Mouse (Mus musculus): ENCODE measurements around the gene Rsrc1.

The Rsrc1 gene

DNA sequence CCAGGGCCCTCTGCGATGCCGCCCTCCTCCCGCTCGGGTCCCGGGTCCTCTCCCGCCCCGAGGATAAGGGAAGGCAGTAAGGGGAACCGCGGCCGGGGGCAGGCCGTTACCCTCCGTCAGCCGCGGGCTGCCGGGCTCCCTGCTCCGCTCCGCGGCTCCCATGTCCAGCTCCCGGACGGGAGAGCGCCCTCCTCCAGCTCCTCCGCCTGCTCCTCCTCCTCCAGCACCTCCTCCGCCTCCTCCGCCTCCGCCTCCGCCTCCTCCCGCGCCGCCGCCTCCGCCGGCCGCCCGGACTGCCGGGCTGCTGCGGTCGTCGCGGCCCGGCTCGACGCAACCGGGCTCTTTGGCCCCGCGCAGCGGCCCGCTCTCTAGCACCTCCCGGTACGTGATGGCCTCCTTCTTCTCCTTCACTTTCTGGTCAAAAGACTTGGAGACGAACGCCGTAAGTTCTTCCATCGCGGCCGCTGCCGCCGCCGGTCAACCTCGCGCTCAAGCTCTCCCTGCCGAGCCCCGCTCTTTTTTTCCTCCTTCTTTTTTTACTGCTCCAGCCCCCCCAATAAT lies at the start of gene Rsrc1:
TSS of gene Rsrc1 (plus strand) at position 290 of the 561 bp plus-strand sequence.
- in situ Hi-C loops (cut with MboI; ENCODE audit: low pct_unique_long_range_greater_than_20kb in 1 of 2, low sequenced_read_pairs in 2 of 2, unreplicated experiment in 1 of 2), result no loop called here

DNA sequence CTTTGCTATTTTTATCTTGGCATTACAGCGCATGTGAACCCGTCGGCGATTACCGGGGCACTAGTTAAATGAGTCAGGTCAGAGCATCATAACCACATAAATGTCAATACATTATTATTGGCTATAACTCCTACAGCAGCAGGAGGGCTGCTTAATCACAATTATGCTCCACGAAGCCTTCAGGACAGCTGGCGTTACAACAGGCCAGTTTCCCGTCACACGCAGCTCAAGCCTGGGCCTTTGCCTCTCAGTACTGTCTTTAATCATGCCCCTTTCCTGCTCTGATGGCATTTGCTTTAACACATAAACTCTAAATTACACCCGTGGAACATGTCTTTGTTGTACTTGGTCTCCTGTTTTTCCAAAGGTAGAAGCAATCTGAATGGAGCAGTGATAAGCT lies 41.5 kb upstream of the Rsrc1 start:
- in situ Hi-C loops (cut with MboI; ENCODE audit: low pct_unique_long_range_greater_than_20kb in 1 of 2, low sequenced_read_pairs in 2 of 2, unreplicated experiment in 1 of 2), result no loop called here

DNA sequence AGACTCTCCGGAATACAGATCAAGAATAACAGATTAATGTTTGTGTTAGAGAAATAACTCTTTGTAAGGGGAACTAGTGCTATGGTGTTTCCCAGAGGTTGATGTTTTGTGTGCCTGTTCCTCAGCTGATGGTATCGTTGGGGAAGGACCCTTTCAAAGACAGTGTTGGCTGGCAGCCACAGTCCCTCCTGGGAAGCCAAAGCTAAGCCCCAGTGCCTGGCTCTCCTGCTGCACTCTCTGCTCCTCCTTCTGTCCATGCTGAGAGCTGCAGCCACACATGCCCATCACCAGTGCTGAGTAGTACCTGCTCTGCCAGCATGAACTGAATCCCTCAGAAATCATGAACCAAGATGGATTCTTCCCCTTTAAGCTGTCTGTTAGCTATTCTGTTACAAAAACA lies 26.1 kb upstream of the Rsrc1 start:
- in situ Hi-C loops (cut with MboI; ENCODE audit: low pct_unique_long_range_greater_than_20kb in 1 of 2, low sequenced_read_pairs in 2 of 2, unreplicated experiment in 1 of 2), result no loop called here

DNA sequence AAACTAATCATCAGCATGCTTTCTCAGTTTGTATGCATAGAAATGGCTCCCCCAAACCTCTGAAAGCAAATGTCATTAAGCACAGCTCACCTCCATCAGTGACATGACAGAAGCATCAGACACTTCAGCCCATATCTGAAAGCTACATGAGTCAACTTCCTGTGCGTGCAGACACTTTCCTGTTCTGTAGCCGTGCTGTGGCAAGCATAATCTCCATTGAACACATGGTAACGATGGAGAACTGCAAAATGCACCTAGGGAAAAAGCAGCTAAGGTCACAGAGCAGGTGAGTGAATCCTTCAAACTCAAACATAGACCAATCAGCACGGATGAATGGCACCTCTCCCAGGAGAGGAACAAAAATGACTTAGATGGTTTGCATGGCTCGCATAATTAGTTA lies 21.2 kb upstream of the Rsrc1 start:
- in situ Hi-C loops (cut with MboI; ENCODE audit: low pct_unique_long_range_greater_than_20kb in 1 of 2, low sequenced_read_pairs in 2 of 2, unreplicated experiment in 1 of 2), result no loop called here

DNA sequence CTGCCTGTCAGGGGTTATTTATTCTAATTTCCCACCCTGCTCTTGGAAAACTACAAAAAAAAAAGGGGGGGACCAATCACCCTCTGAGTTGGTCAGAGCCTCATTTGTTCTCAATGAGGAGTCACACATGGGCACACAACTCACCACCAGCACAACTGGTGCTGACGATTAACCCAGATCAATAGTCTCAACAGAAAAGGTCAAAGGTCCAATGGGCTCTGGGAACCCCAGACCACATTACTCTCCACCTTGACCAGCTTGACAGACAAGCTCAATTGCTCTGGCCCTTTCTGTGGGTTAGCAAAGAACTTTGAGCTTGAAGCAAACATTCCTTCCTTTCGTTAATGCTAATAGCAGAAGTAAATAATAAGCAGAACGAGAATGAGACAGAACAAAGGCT lies 16.3 kb upstream of the Rsrc1 start:
- in situ Hi-C loops (cut with MboI; ENCODE audit: low pct_unique_long_range_greater_than_20kb in 1 of 2, low sequenced_read_pairs in 2 of 2, unreplicated experiment in 1 of 2), result no loop called here

DNA sequence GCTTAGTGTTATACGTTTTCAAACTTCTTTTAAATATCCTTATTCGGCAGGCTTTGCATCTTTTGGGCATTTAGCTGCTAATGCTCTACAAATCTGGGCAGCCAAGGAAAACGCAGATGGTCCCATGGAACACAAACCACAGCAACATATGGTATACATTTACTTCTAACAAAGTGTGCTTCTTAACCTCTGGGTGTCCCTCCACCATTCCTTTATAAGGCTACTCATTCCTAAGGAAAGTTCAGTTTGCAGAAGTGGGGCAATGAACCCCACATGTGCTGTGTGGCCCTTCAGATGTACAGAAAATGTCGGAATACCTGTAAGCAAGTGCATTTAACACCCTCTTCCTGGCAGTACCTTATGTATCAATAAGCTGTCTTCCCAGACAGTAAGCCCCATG lies 13.7 kb upstream of the Rsrc1 start:
- in situ Hi-C loops (cut with MboI; ENCODE audit: low pct_unique_long_range_greater_than_20kb in 1 of 2, low sequenced_read_pairs in 2 of 2, unreplicated experiment in 1 of 2), result no loop called here

DNA sequence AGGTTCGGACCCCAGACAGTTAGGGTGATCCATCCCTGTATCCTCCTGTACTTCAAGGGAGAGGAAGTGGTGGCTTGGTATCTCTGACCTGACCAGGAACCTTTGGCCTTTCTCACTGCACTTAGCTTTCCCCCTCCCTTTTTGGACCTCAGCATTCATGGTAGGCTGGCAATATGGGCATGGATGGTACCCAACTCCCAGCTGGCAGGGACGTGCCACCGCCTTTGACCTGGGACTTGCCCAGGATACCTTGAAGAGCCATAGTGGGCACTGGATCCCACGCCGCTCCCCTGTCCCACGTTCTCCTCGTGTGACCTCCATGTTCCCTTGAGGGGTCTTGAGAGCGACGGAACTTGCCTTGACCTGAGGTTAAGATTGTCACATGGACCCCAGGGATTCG lies 10.9 kb upstream of the Rsrc1 start:
- in situ Hi-C loops (cut with MboI; ENCODE audit: low pct_unique_long_range_greater_than_20kb in 1 of 2, low sequenced_read_pairs in 2 of 2, unreplicated experiment in 1 of 2), result no loop called here

DNA sequence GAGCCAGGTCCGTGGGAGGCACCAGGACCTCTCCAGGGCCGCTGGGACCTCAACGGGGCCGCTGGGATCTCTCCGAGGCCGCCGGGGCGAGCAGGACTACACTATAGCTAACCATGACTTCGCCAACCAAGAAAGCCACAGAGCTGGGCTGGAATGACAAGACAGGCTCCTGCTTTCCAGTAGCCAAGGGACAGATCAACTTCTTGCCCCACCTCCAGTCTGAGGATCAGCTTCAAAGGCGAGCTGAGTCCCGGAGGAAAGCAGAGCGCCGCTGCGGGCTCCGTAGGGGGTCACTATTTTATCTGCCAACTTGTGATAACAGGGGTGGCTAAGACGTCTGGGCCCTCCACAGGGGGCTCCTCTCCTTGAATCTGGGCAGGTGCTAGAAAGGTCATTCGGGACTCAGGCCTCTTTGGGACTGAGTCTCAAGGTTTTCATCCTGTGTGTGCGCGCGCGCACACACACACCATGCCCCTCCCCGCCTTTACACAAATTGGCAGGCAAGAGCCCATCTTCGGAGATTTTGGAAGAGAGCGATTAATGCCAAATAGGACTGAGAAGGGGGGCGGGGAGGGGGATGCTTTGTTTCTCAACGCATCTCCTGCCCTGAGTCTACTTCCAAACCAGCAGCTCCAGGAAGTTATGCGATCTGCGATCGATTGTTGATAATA lies 10.4 kb upstream of the Rsrc1 start:
- in situ Hi-C loops (cut with MboI; ENCODE audit: low pct_unique_long_range_greater_than_20kb in 1 of 2, low sequenced_read_pairs in 2 of 2, unreplicated experiment in 1 of 2), result no loop called here

DNA sequence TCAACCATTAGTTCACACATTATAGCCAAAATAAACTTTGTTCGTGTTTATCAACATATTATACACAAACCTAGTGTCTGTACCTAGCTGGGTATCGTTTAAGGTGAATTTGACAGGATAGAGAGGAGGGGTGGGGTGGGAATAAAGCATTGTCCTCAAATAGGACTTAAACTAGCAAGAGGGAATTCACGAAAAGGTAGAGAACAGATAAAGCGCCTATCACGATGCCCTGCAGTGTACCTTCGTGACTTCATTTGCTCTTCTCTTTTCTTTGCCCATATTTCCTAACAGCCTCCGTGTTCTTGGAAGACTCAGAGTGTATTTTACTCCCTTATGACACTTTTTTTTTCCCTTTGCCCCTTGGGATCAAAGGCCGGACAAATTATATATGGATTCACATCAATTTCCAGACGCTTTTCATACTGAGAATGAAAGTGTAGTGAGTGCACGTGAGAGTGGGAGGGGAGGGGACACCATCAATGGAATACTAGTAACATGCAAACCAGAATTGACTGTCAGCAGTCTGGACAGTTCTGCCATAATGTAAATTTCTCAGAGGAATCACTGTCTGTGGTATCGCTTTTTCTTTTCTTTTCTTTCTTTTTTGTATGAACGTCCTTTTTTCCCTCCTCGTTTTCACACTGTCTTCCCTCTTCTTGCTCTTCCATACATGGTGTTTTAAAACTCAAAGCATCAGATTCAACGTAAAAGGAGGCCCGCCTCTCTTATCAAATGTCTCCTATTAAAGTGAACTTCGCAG lies 8.8 kb upstream of the Rsrc1 start:
- in situ Hi-C loops (cut with MboI; ENCODE audit: low pct_unique_long_range_greater_than_20kb in 1 of 2, low sequenced_read_pairs in 2 of 2, unreplicated experiment in 1 of 2), result no loop called here

DNA sequence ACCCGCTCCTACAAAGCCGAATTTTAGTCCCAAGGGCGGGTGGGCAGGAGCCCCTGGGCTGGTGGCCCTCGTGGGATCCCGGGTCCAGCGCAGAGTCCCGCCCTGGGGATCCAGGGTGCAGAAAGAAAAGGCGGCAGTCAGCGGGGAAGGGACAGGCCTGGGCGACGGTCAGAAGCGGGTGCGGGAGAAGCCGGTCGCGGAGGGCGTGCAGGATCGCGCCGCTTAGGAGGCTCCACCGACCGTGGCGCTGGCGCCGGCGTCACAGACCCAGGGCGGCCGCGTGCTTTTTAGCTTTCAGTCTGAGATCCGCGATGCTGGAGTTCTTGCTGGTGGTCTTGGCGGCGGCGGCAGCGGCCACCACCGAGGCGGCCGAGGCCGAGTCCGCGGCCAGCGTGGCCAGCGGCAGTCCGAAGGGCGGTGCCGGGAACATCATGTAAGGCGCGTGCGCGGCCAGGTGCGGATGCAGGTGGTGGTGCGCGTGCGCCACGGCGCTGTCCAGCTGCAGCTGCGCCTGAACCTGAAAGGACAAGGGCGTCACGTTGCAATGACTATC lies 7.7 kb upstream of the Rsrc1 start:
- in situ Hi-C loops (cut with MboI; ENCODE audit: low pct_unique_long_range_greater_than_20kb in 1 of 2, low sequenced_read_pairs in 2 of 2, unreplicated experiment in 1 of 2), result no loop called here

DNA sequence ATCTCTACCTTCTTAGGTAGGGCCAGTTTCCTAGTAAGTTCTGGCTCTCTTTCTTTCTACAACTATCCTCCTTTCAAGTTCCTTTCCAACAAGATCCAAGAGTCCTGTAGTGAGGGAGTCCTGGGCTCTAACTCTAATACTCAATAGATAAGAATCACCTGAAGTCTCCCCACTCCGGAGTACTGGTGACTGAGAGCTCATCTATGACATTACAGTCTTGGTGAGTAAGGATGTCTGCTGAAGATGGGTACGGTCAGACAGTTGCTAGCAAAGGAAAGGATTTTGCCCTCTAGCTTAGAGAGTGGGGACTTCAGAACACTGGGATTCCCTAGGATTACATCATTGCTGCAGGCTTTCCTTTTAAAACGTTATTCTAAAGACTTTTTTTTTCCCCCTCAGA lies 6.7 kb upstream of the Rsrc1 start:
- in situ Hi-C loops (cut with MboI; ENCODE audit: low pct_unique_long_range_greater_than_20kb in 1 of 2, low sequenced_read_pairs in 2 of 2, unreplicated experiment in 1 of 2), result no loop called here

DNA sequence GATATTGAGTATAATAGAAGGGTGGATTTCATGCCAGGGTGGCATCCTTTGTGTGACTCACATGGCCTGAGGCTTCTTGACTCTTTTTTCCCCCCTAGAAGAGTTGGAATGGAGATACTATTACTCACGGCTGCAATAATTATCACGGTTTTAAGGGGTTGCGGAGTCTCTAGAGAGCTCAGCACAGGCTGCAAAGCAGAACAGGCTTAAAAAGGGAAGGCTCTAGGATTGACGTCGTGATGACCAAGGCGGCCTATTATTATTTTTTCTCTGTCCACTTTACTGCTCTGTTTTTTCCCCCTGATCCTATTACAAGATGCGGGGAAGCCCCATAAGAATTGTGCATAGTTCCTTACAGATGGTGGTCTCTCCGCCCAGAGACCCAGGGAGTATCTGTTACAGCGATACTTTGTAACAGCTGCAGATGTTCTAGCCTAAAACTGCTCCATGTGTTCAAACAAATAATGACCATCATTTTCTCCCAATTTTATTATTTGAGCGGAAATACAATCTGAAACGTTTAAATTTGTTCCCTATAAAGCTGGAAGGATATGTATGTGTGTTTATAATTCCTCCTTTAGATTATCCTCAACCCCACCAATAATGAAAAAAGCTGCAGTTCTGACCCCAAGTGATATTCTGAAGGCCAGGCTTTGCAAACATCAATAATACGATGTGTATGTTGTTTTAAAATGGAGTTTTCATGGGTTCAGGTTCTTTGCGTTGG lies 4.1 kb upstream of the Rsrc1 start:
- in situ Hi-C loops (cut with MboI; ENCODE audit: low pct_unique_long_range_greater_than_20kb in 1 of 2, low sequenced_read_pairs in 2 of 2, unreplicated experiment in 1 of 2), result no loop called here

DNA sequence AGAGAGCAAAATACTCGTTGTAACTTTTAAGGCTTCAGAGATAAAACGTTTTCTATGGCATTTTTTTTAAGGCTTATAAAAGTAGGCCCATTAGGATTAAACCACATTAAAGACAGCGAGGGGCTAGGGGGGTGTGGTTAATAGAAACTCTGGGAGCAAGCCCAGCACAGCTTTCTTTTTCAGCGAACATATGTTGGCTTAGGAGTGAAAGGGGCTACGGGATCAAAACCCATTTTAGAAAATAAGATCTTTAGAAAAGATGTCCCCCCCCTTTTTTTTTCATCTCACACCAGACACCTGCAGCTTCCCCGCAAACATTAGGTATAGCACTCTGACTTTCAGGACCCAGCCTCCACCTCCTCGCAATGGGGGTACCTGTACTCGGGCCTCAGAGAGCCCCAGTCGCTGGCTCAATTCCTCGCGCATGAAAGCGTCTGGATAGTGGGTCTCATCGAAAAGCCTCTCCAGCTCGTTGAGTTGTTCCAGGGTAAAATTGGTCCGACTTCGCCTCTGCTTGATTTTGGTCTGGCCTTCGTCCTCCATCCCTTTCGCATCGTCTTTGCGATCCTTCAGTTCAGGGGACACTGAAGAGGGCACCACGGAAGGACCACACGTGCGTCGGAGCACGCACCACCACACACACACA lies 3.3 kb upstream of the Rsrc1 start:
- in situ Hi-C loops (cut with MboI; ENCODE audit: low pct_unique_long_range_greater_than_20kb in 1 of 2, low sequenced_read_pairs in 2 of 2, unreplicated experiment in 1 of 2), result no loop called here

DNA sequence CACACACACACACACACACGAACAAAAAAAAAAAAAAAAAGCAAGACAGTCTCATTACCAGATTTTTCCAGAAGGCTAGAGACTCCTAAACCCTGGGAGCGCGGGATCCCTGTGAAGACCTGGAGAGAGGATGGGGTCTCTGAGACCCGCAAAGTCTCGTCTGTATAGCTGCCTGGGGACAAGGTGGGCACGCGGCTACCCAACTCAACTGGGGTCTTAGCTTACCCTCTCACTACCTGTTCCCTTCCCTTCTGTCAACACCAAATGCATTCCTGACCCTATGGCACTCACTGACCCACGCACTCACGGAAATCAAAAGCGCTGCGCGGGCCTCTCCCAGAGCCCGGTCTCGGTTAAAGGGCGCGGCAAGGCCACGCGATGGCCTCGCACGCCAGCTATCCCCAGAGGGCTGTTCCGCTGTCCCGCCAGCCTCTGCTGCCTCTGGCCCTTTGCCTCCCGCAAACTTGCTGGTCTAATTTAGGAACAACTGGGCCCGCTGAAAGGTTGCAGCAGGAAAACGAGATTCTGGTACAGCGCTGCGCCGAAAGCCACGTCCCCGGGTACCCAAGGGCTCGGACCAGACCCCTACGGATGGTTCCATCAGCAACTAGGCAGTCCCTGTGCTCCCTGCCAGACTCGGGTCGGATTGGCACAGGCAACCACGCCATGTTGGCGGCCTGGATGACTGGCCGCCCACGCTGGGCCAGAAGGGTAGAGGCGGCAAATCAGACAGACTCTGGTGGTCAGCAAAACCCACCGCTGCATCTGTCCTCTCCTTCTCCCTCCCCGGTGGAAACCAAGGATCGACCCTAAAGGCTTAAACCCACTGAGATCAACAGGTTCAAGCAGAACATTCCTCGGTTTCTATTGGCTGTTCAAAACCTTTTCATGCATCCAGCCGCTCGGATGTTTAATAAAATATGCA lies 2.5 kb upstream of the Rsrc1 start:
- in situ Hi-C loops (cut with MboI; ENCODE audit: low pct_unique_long_range_greater_than_20kb in 1 of 2, low sequenced_read_pairs in 2 of 2, unreplicated experiment in 1 of 2), result no loop called here

DNA sequence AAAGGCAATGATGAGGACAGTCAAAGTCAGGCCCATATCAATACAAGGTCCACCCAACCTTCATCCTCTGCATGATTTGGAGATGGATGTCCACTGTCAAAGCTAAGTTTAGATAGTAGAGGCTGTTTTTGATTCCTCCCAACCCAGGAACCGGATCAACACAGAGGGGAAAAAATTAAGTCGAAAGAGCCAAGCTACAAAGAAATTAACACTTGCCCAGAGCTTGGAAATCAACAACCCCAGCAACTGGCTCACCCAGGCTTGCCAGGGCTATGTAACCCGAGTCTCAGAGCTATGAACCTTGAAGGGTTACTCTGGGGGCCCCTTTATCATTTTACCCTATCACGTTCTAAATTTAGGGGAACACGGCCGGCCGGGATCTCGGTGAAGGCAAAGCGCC lies 1.7 kb upstream of the Rsrc1 start:
- in situ Hi-C loops (cut with MboI; ENCODE audit: low pct_unique_long_range_greater_than_20kb in 1 of 2, low sequenced_read_pairs in 2 of 2, unreplicated experiment in 1 of 2), result no loop called here

DNA sequence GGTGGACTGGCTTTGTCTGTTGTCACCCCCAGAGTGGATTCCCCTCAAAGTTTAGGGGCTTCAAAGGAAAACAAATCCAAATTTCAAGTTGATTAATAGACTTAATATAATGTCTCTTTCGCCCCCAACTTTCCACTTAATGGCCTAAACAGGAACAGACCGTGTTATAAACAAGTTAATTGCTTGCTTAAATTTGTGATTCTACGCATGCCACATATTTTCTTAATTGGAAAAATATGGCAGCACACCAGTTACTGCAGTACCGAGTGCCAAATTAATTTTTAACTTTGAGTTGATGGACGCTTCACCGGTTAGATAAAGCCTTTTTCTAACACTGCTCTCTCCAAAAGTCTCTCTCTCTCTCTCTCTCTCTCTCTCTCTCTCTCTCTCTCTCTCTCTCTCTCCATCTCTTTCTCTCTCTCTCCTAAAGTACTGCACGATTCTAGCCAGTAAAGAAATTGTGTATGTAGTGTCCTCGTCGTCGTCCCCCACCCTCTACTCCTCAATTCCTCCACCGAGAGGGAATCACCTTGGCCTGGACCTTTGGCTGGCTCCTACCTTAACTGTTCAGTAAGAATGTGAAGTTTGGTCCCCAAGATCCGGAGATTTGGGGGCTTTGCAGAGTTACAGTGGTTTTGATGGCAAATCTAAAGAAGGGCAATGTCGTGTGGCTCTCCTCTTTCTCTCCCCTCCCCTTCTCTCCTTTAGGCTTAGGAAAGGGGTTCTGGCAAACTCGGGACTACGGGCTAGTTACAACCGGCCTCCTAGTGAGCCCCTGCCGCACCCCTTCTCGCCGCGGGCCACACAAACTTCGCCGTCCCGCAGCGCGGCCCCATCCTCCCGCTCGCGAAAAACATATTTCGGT lies 847 bp upstream of the Rsrc1 start:
- in situ Hi-C loops (cut with MboI; ENCODE audit: low pct_unique_long_range_greater_than_20kb in 1 of 2, low sequenced_read_pairs in 2 of 2, unreplicated experiment in 1 of 2), result no loop called here

DNA sequence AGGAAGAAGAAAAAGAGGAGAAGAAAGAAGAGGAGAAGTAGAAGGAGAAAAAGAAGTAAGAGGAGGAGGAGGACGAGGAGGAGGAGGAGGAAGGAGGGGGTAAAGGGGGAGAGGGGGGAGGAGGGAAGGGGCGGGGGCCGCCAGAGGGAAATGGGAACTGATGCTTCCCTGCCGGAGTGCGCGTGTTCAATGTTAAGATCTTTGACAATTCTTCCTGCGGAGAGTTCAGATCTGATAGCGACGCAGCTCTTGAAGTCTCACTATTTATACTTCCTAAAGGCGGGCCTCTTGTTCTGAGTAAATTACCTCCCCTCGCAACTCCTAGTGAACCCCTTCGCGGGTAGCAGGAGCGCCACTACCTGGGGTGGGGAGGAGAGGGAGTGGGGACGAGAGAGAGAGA lies 516 bp downstream of the Rsrc1 start, which contains the start of gene Shox2:
TSS of gene Shox2 (minus strand) at position 66 of the 400 bp plus-strand sequence.
- in situ Hi-C loops (cut with MboI; ENCODE audit: low pct_unique_long_range_greater_than_20kb in 1 of 2, low sequenced_read_pairs in 2 of 2, unreplicated experiment in 1 of 2), result no loop called here

All from mouse embryonic stem cell (cell line).